Mouse (Mus musculus) monocyte, adult 2 months (primary cell): Measurements from ENCODE around the gene Mup14.
"Not testable (repeated sequence)": the region's sequence is repeated elsewhere in the genome, so short reads cannot be mapped to it uniquely, and the experiment has no call there.

Experiments
- DNase-seq, 2 experiments: peaks; one replicate each; pipeline ENCODE4 v3.0.0; 2022; ENCODE audit warnings: low spot score in 2 of 2, low read depth in 1 of 2

Mup14 gene

DNA sequence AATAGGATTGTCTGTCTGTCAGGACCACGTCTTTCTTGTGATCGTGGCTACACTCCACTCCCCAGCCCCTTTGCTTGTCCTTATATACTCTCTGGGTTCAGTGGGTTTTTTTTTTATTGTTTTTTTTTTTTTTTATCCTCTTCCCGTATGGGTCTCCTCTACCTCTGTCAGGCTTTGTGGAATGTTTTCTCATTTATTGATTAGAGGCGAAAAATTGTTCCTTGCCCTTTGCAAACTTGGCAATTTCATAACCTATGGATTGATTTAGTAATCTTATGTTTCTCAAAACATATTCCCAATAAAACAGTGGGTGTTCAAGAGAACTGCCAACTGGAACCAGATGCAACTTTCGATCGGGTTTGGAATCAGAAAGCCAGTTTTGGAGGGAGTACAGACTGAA, at the start of gene Mup14:
Gene Mup14 (minus strand): TSS at position 101 of the 400 bp plus-strand sequence.
- not testable (repeated sequence) for DNase-seq

DNA sequence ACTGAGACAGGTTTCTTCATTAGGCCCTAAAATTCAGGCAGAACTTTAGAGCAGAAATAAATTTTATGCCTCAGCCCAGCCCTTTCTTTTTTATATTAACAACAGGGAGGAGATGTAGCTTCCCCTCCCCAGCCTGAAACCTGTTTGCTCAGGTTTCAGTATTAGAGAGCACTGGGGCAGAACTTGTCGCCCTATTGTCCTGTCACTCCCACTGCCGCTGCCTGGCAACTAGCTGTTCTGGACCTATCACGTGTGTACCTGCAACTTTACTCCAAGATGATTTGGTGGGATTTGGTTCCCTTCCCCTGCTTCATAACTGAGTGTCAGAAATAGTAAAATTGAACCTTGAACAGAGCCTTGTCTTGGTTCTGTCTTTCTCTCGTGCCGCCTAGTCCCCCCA, 34.3 kb upstream of the Mup14 start:
- not testable (repeated sequence) for DNase-seq
